Mouse (Mus musculus): ENCODE measurements around the gene Mok. TPM values are rescaled to one million over a fixed set of nuclear protein-coding genes. Genes with fewer than 3 reads are reported as not detected.

Gene Mok
- polyA plus RNA-seq, 1 experiment from 2014 or later: 16.0 TPM

Other genes with a start within 250 kb of the Mok start
- 88.1 and 92.9 TPM in 2 replicates for gene Dync1h1, start 239.5 kb downstream of the Mok start, polyA plus RNA-seq (2015; fragmentation: Nextera tagmentation; extraction: Ambion mirVana)
- gene 1700001K19Rik, start 158.3 kb downstream of the Mok start, polyA plus RNA-seq (2015; fragmentation: Nextera tagmentation; extraction: Ambion mirVana): 0.43 and 0.49 TPM in 2 replicates
- 1,417 and 1,497 TPM in 2 replicates for gene Hsp90aa1, start 138.2 kb downstream of the Mok start, polyA plus RNA-seq (2015; fragmentation: Nextera tagmentation; extraction: Ambion mirVana)
- gene Wdr20, start 103.0 kb downstream of the Mok start, polyA plus RNA-seq (2015; fragmentation: Nextera tagmentation; extraction: Ambion mirVana): 24.4 and 25.0 TPM in 2 replicates
- gene Zfp839, start 9.3 kb upstream of the Mok start, polyA plus RNA-seq (2015; fragmentation: Nextera tagmentation; extraction: Ambion mirVana): 4.4 and 4.8 TPM in 2 replicates
- gene Cinp, start 48.2 kb upstream of the Mok start, polyA plus RNA-seq (2015; fragmentation: Nextera tagmentation; extraction: Ambion mirVana): 83.6 and 85.1 TPM in 2 replicates
- gene Tecpr2, start 48.3 kb upstream of the Mok start, polyA plus RNA-seq (2015; fragmentation: Nextera tagmentation; extraction: Ambion mirVana): 7.3 and 7.6 TPM in 2 replicates
- 10.1 and 10.5 TPM in 2 replicates for gene Ankrd9, start 138.1 kb upstream of the Mok start, polyA plus RNA-seq (2015; fragmentation: Nextera tagmentation; extraction: Ambion mirVana)
- 5.7 and 5.9 TPM in 2 replicates for gene Rcor1, start 198.4 kb upstream of the Mok start, polyA plus RNA-seq (2015; fragmentation: Nextera tagmentation; extraction: Ambion mirVana)